Mouse (Mus musculus) kidney, postnatal 36 days (tissue): Measurements from ENCODE around the gene Tbx18.
A peak's percentile ranks its signal among the peaks of the same experiment; 100 is the strongest.

Source experiments
- DNase-seq, 2 experiments: peaks; one replicate each; pipeline ENCODE4 v3.0.0; 2021 to 2022; ENCODE audit warnings: mixed read lengths in 2 of 2

The Tbx18 gene

GRCm38 (mm10) chr9:87730961-87731535 lies at the start of gene Tbx18:
Gene Tbx18, minus strand, starts transcription at chr9:87731260.
- peak; percentile 18 to 47 for DNase-seq

DNA sequence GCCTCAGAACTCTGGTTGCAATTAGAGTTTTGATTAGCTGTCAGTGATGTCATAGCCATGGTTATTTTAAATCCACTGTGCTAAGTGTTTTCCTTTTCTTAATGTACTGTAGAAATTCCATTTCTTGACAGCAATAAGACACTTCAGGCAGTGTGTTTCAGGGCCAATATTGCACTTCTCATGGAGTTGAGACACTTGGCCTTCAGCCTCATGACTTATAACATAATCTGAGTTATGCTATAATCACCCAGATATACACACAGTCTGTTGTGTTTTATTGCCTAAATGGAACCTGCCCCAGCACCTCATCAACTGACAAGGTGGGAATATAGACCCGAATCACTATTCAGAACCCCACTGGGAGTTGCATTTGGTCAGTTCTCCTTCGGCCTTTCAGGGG lies 42.9 kb upstream of the Tbx18 start:
- DNase-seq, result no peak

GRCm38 (mm10) chr9:87755621-87756020 lies 24.6 kb upstream of the Tbx18 start:
- DNase-seq, result no peak

- no peak for DNase-seq
These were observed 10.5 kb upstream of the Tbx18 start for GRCm38 (mm10) chr9:87741599-87741998.

DNA sequence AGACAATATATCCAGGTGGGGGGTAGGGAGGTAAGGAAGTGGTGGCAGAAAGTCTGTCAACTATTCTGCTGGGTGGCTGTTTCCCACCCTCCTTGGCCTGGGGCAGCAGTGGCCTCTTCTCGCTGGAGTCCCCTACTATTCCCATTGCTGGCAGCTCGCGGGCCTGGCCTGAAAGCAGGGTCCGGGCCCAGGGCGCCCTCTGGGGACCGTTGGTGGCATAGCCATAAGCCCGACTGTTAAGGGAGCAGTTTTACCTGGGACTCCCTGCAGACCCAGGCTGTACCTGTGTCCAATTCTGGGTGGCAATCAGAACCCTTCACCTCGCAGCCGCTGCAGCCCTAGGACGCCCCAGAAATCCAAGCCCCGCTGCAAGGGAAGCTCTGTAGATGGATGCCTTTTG lies 9.6 kb upstream of the Tbx18 start:
- DNase-seq, result peak; percentile 38 to 78

DNA sequence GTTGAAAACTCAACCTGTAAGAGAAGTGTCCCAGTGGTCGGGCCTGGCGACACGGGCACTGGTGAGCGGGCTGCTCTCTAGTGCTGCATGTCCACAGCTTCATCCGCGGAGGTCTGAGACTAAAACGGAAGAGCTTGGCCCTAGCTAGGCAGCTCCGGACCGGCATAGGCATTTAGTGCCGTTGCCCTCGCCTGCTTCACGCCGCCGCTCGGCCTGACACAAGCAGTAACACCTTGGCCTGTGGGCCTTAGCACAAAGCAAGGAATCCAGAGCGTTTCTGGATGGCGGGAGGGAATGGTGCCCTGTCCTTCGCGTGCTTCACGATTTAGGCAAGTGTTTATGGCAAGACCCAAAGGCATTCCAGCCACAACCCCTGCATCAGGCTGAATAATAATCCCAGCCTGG lies 9.2 kb upstream of the Tbx18 start:
- DNase-seq, result no peak

- no peak for DNase-seq
These were observed 8.6 kb upstream of the Tbx18 start for GRCm38 (mm10) chr9:87739543-87740161.

DNA sequence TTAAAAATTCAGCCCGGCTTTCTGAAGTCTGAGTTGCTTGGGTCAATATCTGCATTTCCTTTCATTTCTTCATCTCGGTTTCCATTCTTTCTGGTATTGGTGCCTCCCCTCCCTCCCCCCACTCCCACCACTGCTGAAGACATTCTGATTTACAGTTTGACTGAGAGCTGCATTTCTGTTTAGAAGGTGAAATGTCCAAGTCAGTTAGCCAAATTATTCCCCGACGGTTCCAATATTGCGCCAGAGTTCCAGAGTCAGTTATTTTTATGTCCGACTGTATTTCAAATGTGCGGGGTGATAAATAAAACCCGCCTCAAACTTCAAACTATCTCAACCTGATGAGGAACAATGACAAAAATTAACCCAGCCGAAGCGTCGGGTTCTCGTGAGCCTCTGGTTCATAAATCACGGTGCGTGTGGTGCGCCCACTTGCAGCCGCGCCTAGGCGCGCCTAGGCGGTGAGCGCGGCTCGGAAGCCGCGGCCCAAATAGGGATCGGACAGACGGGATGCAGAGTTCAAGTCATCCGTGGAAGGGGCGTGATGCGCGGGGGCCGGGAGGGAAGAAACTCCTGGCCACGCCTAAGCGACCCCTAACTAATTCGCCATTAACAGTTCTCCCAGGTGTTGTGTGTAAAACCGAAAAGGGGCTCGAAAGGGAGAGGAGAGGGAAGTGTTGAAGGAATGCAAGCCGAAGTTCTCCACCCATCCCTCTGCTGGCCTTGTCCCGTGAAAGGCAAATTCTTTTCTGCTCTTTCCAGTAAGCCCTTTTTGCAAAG lies 7.9 kb upstream of the Tbx18 start:
- DNase-seq, result no peak

- no peak for DNase-seq
These were observed 7.1 kb upstream of the Tbx18 start for GRCm38 (mm10) chr9:87738123-87738522.

- DNase-seq, result no peak
These were observed 6.2 kb upstream of the Tbx18 start for GRCm38 (mm10) chr9:87737271-87737670.

- DNase-seq, result no peak
These were observed 4.0 kb upstream of the Tbx18 start for GRCm38 (mm10) chr9:87735046-87735445.

- no peak for DNase-seq
These were observed 3.6 kb upstream of the Tbx18 start for GRCm38 (mm10) chr9:87734631-87735030.

DNA sequence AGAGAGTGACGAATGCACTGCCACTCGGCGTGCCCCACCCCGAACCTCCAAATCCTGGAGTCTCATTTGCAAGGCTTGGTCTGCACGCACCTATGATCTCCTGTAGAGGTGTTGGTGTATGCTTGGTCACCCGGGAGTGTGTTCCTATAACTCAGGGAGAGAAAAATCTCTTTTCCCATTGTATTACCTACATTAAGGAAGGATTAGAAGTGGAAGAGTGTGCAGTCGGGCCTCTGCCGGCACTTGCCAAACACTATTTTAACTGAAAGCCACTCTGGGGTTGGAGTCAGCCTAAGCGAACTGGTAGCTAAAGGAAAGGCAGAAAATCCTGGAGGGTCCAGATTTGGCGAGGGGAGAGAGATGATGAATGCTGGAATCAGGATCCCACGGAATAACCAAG lies 2.7 kb upstream of the Tbx18 start:
- no peak for DNase-seq

GRCm38 (mm10) chr9:87733236-87733630 lies 2.2 kb upstream of the Tbx18 start:
- no peak for DNase-seq

- DNase-seq, result no peak
These were observed 1.6 kb upstream of the Tbx18 start for GRCm38 (mm10) chr9:87732416-87733235.

GRCm38 (mm10) chr9:87730271-87730960 lies 644 bp downstream of the Tbx18 start:
- peak in 1 of 2 experiments; percentile 45 for DNase-seq

GRCm38 (mm10) chr9:87729316-87730270 lies 1.5 kb downstream of the Tbx18 start:
- DNase-seq, result peak in 1 of 2 experiments; percentile 33

- DNase-seq, result no peak
These were observed 3.0 kb downstream of the Tbx18 start for GRCm38 (mm10) chr9:87728107-87728506.

GRCm38 (mm10) chr9:87727155-87727953 lies 3.7 kb downstream of the Tbx18 start:
- DNase-seq, result no peak

GRCm38 (mm10) chr9:87721793-87722192 lies 9.3 kb downstream of the Tbx18 start:
- DNase-seq, result no peak
